Mouse (Mus musculus) layer of hippocampus, adult 8-10 months (tissue): ENCODE data around the gene Spesp1. TPM values are rescaled to one million over a fixed set of nuclear protein-coding genes. Genes with fewer than 3 reads are reported as not detected.

Experiments used
- DNase-seq, 2 experiments: peaks; one replicate each; pipeline ENCODE4 v3.0.0; 2022; ENCODE audit warnings: low spot score in 2 of 2
- microRNA-seq, 2 experiments: library from miRNA; unstranded; fragments of <30 nt; microRNA quantifications; one replicate each; pipeline ENCODE4 v1.2.0; 2022
- total RNA-seq, 4 experiments: library from RNA; stranded (reverse); gene quantifications; 2 replicates each; pipeline ENCODE4 v1.2.4; 2022

Spesp1 gene
- total RNA-seq, 4 experiments from 2014 or later = 0.14 to 0.21 (median 0.20) TPM

DNA sequence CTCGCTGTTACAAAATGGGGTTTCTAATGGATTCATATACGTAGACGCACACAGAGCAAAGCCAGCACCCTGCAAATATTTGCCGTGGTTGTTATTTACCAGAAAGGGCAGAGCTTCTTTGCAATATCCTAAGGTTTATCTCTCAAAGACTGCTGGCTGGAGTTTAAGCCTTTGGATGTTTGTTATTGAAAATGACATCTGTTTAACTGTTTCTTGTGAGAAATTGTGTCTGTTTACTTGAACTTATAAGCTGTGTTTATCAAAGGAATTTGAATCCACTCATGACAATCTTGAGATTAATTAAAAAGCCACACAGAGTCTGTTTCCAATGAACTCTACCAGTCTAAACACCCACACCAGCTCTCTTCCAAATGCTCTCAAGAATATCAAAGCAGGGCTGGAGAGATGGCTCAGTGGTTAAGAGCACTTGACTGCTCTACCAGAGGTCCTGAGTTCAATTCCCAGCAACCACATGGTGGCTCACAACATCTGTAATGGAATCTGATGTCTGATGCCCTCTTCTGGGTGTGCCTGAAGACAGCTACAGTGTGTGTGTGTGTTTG, 35.5 kb downstream of the Spesp1 start:
- DNase-seq = no peak

DNA sequence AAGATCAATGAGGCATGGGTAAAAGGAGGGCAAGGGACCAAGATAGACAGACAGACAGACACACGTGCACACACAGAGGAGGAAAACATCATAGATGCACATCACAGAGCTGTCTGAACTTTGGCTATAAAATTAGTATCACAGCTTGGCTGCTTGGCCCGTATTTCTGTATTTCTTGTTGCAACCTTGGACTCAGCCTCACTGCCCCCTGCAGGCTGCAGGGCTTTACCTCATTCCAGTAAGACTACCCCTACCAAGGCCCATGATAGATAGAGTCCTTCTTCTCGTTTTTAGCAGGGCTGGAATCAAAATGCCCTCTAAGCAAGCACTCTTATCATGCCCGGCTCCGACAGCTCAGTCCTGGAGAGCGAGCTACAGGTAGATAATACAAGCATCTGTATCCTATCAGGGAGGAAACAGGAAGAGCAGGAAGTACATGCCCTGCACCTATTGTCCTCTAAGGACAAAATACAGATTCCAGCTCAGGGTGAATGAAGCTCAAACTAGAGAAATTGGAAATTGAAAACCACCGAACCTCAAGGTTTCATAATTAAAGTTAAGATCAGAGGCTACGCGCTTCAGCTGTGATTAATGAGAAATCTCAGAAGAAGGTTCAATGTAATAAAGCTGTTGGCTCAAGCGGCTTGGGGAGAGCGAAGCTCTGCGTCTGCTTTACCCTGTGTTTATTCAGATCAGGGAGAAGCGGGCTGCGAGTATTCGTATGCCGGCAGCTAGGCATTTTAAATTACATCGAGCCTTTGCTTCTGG, 36.2 kb downstream of the Spesp1 start:
- DNase-seq = no peak

DNA sequence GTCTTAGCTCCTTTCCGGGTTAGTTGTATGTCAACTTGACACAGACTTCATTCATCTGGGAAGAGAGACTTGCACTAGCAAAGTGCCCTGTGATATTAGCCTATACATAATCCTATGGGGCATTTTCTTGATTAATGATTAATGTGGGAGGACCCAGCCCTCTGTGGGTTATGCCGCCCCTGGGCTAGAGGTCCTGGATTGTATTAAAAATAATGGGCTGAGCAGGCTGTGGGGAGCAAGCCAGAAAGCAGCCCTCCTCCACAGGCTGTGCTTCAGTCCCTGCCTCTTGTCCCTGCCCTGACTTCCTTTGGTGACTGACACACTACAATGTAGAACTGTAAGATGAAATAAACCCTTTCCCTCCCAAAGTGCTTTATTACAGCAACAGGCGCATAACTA, 37.4 kb downstream of the Spesp1 start:
- no peak for DNase-seq

DNA sequence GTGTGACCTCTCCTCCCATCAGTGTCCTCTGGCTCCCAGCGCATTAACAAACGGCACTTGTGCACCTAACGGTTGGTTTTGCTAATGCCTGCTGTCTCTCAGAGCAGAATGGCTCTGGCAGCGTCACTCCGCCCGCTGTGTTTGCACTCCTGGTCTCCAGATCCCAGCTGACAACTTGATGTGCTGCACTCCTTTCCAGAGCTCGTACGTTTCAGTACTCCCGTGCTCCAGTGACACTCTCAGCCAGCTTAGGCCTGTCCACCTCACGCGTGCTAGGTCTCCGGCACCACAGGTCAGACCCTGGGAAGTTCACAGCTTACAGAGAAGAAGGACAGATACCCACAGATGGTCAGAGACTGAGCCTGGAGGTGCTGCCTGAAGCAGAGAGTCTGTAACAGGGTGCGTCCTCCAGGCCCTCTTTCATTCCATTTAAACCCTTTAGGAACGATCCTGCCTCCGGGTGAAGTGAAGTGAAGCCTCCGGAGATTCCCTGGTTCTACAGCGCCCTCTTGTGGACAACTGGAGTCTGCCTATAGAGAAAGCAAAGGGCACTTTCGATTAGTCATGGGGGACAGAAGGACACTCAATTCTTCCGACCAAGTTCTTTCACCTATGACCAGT, 37.9 kb downstream of the Spesp1 start:
- peak; percentile 56 to 80 for DNase-seq

DNA sequence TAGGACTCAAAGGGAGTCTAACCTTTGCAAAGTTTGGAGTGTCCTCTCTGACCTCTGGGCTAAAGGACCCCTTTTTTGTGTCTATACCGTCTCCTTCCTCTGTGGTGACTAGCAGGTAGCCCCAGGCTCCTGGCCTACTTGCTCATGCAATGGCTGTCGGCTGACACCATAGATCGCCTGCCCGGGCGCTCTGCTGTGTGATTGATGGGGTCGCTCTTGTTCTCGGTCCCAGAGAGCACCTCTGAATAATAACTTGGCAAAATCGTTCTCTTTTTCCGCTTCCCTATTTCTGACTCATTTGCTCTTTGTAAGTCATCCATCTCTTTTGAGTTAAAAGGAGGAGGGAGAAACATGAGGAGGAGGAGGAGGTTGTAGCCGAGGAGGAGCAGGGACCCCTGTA, 42.0 kb downstream of the Spesp1 start:
- no peak for DNase-seq

DNA sequence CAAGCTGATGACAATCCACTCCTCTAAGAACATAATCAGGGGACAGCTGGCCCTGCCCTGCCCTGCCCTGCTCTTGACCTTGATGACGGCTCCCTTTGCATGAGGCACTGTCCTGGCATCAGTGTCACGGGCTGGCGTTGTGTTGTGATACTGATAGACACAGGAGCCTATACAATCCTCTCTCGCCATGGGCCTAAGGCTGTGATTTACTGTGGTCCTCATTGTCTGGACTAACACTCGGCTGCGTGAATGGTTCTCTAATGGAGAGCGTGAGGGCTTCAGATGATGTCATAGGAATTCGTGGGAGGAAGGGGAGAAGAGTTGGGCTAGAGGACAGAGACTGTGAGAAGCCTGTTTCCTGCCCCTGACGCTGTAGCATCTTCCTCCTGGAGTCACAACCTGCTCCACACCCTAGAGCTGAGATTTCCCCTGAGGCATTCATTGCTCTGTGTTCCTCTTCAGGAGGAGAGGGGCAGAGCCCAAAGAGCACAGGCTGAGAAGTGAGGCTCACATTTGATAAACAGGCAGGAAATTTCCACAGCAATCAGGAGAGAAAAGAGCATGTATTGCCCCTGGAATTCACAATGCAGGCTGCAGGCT, 44.5 kb downstream of the Spesp1 start:
- DNase-seq = no peak

DNA sequence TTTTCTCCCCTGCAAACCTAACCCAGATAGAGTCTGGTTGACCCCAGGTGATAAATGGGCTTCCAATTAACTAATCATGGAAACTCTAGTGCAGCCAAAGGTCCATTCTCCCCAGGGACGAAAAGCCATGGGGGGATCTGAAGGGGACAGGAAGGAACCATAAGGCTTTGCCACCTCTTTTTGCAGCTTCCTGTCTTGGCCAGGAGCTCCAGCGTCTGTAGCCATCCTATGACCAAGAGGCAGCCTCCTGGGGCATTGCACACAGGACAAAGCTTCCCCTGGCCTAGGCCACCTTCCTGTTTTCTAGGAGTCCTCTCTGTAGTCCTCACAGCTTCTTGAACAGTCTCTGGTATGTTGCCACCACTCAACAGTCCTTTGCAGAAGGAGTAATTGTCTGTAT, 46.5 kb downstream of the Spesp1 start:
- no peak for DNase-seq

DNA sequence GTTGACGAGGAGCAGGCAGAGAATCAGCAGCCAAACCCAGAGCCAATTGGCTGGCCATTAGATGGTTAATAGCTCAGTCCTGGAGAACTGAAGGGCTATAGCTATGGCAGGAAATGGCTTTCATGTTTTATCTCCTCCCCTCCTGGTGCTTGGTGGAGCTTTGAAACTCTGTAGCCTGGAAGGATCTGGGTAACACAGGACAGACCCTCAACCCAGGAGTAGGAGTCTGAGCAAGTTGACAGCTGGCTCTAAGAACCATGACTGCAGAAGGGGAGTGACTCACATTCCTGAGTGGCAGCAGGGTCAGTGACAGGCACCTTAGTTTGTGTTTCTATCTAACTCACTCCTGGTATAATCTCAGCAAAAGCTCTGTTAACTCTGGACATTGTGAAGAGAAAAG, 49.4 kb downstream of the Spesp1 start:
- DNase-seq = no peak

DNA sequence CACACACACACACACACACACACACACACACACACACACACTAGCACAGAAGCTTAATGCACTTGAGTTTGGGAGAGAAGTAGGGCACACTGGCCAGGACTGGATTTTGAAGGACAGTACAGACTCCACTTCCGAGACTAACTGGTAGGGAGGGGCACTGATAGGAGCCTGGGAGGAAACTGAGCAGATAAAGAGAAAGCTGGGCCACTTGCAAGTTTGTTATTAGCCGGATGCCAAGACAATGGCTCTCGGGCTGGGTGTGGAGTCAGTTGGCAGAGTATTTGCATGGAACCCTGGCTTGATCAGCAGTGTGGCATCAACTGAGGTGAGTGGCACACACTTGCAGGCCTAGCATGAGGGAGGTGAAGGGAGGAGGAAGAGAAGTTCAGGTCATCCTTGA, 51.0 kb downstream of the Spesp1 start:
- DNase-seq = no peak

DNA sequence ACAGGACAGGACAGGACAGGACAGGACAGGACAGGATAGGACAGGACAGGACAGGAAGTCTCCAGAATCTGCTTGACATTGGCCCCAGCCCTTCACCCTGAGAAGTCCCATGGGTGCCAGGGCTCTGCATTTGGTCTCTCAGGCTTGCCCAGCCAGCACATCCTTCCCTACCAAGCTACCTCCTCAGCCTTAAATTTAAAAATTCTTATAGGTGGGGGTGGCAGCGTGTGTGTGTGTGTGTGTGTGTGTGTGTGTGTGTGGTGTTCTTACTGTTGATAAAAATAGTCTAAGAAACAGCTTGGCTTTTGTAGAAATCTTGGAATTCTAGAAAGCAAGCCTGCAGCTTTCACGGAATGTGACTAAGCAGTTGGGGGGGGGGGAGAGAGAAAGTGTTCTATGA, 52.0 kb downstream of the Spesp1 start:
- no peak for DNase-seq

DNA sequence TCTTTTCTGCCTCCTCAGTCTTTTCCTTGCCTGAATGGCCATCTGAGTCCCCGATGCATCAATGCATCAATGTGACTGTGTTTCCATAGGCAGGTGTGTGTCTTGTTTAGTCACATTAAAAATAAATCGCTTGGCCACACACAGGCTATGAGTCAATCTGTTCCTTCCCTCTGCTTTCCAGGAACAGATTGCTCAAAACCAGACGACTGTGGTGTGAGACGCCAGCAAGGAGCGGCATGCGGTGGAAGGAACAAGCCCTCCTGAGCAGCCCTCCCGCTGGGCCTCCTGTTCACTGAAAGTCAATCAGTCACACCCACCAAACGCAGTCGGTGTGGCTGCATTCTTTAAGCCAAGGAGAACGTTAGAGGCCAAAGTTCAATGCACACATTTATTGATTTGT, 59.5 kb downstream of the Spesp1 start:
- DNase-seq = peak; percentile 28 to 33

DNA sequence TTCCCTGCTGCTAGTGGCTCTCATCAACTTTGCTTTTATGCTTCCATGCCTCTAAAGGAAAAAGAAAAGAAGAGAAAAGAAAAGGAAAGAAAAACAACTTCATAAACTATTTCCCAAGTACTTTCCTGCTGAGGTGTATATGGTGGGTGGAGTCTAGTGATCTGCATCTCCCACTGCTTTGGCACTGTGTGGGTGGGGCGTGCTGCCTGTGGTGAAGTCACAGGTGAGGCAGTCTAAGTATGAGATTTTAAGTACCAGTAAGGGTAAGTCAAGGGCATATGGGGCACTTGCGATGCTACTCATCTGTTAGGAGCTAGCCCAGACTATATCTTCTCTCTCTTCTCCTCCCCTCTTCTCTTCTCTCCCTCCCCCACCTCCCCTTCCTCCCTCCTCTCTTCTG, 60.0 kb downstream of the Spesp1 start:
- no peak for DNase-seq

Small RNA genes lying within 50 kb of the gene (microRNA-seq; reads per million reads assigned to microRNA genes)
- 0 reads per million in 2 experiments for gene Gm25603

Other genes with a start within 250 kb of the Spesp1 start
- gene Glce, start 159.6 kb downstream of the Spesp1 start, total RNA-seq = 10 to 100 TPM; 22.8 to 25.0 (median 24.5) TPM
- 100 to 1,000 TPM; 303 to 406 (median 351) TPM for gene Anp32a, start 59.1 kb upstream of the Spesp1 start, total RNA-seq